In genomic region chr6:31598349-31598911, GRCm38 (mm10) we compare ENCODE assay signal across 25 mouse cellular contexts. TPM values are rescaled to one million over a fixed set of nuclear protein-coding genes. Genes with fewer than 3 reads are reported as not detected.
DNase-seq lines count a peak whose midpoint lies in the region; ATAC-seq and TF ChIP-seq lines count a peak whose summit lies in the region.
"Had no signal": no experiment of that assay in that cellular context is flagged by ENCODE, and none has a peak within 500 bp of the region (broad histone marks: within the 10 kb centered on the region; RNA-seq: fewer than 3 reads in every experiment).

No protein-coding gene starts in this region.

- TF ChIP-seq EP300 in liver, embryonic 14.5 days (IDR thresholded peaks at IDR 0.05; ENCODE audit: low read depth), result peak; percentile 37; the same call in 1 of the 2 replicates

- peaks cover 18% of the 10 kb centered on the region for H3K4me1 ChIP-seq in kidney, postnatal 0 days (replicated peaks; ENCODE audit: insufficient read depth, low read length)
- no peaks in the 10 kb centered on the region for H3K4me1 ChIP-seq in thymus, adult 2 months (replicated peaks; ENCODE audit: control insufficient read depth, insufficient read depth, low read length)
- H3K4me1 ChIP-seq in liver, embryonic 14.5 days (replicated peaks; ENCODE audit: control insufficient read depth in 2 of 2, insufficient read depth in 2 of 2, low read length in 1 of 2), result peaks cover 31 to 36% of the 10 kb centered on the region in 2 experiments

- peak; percentile 42 for DNase-seq in kidney, postnatal 0 days (ENCODE audit: low spot score)
- no peak for DNase-seq in kidney, postnatal 25 days
- peak; percentile 29 for DNase-seq in thymus, postnatal 0 days (ENCODE audit: low spot score)
- DNase-seq in thymus, adult 2 months, result no peak
- no peak for DNase-seq in liver, embryonic 14.5 days (ENCODE audit: low read depth in 3 of 3, low spot score in 3 of 3)
- DNase-seq in layer of hippocampus, postnatal 36 days, result no peak
- no peak for DNase-seq in embryo, embryonic 9.5 days (ENCODE audit: extremely low spot score)
- DNase-seq: adrenal gland, postnatal 10 days; cerebellum, adult 9-11 months; gastrocnemius, postnatal 14 days; heart, adult 18-20 months; heart, postnatal 4 days; kidney, postnatal 10 days; left cerebral cortex, postnatal 4 days; lung, postnatal 36 days; right cerebral cortex, postnatal 14 days; thymus, adult 18-20 months had no signal

- no peaks in the 10 kb centered on the region for H3K36me3 ChIP-seq in kidney, postnatal 0 days (ENCODE audit: insufficient read depth, low read length)
- H3K36me3 ChIP-seq in thymus, adult 2 months (ENCODE audit: control insufficient read depth, insufficient read depth, low read length), result no peaks in the 10 kb centered on the region
- no peaks in the 10 kb centered on the region for H3K36me3 ChIP-seq in liver, embryonic 14.5 days (replicated peaks; ENCODE audit: control insufficient read depth, insufficient read depth, low read depth)
- H3K36me3 ChIP-seq: heart, embryonic 15.5 days; stomach, embryonic 15.5 days had no signal

- no peak overlapping the region for H3K9ac ChIP-seq in kidney, postnatal 0 days (ENCODE audit: low read depth, low read length)
- H3K9ac ChIP-seq in liver, embryonic 14.5 days (replicated peaks), result no peak overlapping the region
- H3K9ac ChIP-seq: heart, embryonic 15.5 days; stomach, embryonic 15.5 days had no signal

- no peak for TF ChIP-seq CTCF in kidney, postnatal 0 days (IDR thresholded peaks at IDR 0.05; ENCODE audit: low read depth)
- TF ChIP-seq CTCF in thymus, adult 2 months (IDR thresholded peaks at IDR 0.05; ENCODE audit: borderline replicate concordance, control insufficient read depth, extremely low read depth, insufficient read depth, low read length, poor library complexity), result no peak
- TF ChIP-seq CTCF in liver, embryonic 14.5 days (IDR thresholded peaks at IDR 0.05; ENCODE audit: low read depth), result no peak

- TF ChIP-seq POLR2A in thymus, adult 2 months (IDR thresholded peaks at IDR 0.05; ENCODE audit: control insufficient read depth, extremely low read depth, insufficient read depth, low read length, poor library complexity), result no peak

- H3K27ac ChIP-seq in kidney, postnatal 0 days, result 0 out of 2 replicates have a peak overlapping the region, but pooled peaks have one; percentile 13
- no peak overlapping the region for H3K27ac ChIP-seq in thymus, adult 2 months (ENCODE audit: control insufficient read depth, insufficient read depth, low read length)
- H3K27ac ChIP-seq in liver, embryonic 14.5 days, result no peak overlapping the region
- H3K27ac ChIP-seq: heart, embryonic 15.5 days; left cerebral cortex, adult 2 months; stomach, embryonic 15.5 days had no signal

- ATAC-seq in kidney, postnatal 0 days (replicated peaks; ENCODE audit: low FRiP score, low read depth), result no peak
- ATAC-seq in liver, embryonic 14.5 days (ENCODE audit: insufficient read depth), result peak; percentile 40; the same call in 1 of the 2 replicates
- ATAC-seq: activated CD4-positive, CD25-positive, alpha-beta regulatory T cell, adult 4 months; hindbrain, postnatal 0 days; intestine, postnatal 0 days; midbrain, embryonic 16.5 days had no signal

- H3K9me3 ChIP-seq in kidney, postnatal 0 days (replicated peaks; ENCODE audit: low read length), result no peaks in the 10 kb centered on the region
- H3K9me3 ChIP-seq in liver, embryonic 14.5 days (ENCODE audit: control insufficient read depth, low read length), result no peaks in the 10 kb centered on the region
- H3K9me3 ChIP-seq: heart, embryonic 15.5 days; stomach, embryonic 15.5 days had no signal

- WGBS in kidney, postnatal 0 days, result 73% methylated on average over 6 of the region's 6 CpGs
- 68% methylated on average over 6 of the region's 6 CpGs for WGBS in thymus, adult 2 months
- 7% methylated on average over 6 of the region's 6 CpGs for WGBS in liver, embryonic 14.5 days (ENCODE audit: insufficient replicate concordance)

- no peaks in the 10 kb centered on the region for H3K27me3 ChIP-seq in kidney, postnatal 0 days (ENCODE audit: insufficient read depth, low read length)
- no peaks in the 10 kb centered on the region for H3K27me3 ChIP-seq in thymus, adult 2 months (ENCODE audit: control insufficient read depth, insufficient read depth, low read length)
- no peaks in the 10 kb centered on the region for H3K27me3 ChIP-seq in liver, embryonic 14.5 days (ENCODE audit: control insufficient read depth, insufficient read depth, low read length)
- H3K27me3 ChIP-seq: heart, embryonic 15.5 days; stomach, embryonic 15.5 days had no signal

- H3K4me3 ChIP-seq in kidney, postnatal 0 days (replicated peaks; ENCODE audit: low read depth, low read length), result no peak overlapping the region
- no peak overlapping the region for H3K4me3 ChIP-seq in thymus, adult 2 months (ENCODE audit: control insufficient read depth, insufficient read depth, low read length)
- H3K4me3 ChIP-seq in liver, embryonic 14.5 days (ENCODE audit: insufficient read depth in 1 of 2, low read depth in 2 of 2, low read length in 2 of 2), result no peak overlapping the region
- H3K4me3 ChIP-seq: heart, embryonic 15.5 days; layer of hippocampus, adult 2 months; left cerebral cortex, adult 2 months; stomach, embryonic 15.5 days had no signal

- H3K4me2 ChIP-seq in kidney, postnatal 0 days (ENCODE audit: low read length), result no peak overlapping the region
- H3K4me2 ChIP-seq in liver, embryonic 14.5 days (ENCODE audit: low read depth), result no peak overlapping the region
- H3K4me2 ChIP-seq: heart, embryonic 15.5 days; stomach, embryonic 15.5 days had no signal

RNA-seq across cellular contexts. Expression of gene Podxl, which starts 34.6 kb away (rescaled TPM):
- 83.3 and 85.5 TPM in 2 replicates for polyA plus RNA-seq in kidney, postnatal 0 days (2015; fragmentation: Nextera tagmentation; extraction: Ambion mirVana)
- 1.5 and 1.6 TPM in 2 replicates for polyA plus RNA-seq in thymus, postnatal 0 days (2015; fragmentation: Nextera tagmentation; extraction: Ambion mirVana)
- polyA plus RNA-seq in thymus, adult 2 months (2012; rRNA removed), result 6.3 and 6.6 TPM in 2 replicates
- 8.1 and 8.2 TPM in 2 replicates for polyA plus RNA-seq in liver, embryonic 14.5 days (2012; rRNA removed)
- 5.0 and 6.0 TPM in 2 replicates for polyA plus RNA-seq in liver, embryonic 14.5 days (2014; fragmentation: Nextera tagmentation; extraction: Ambion mirVana)
- total RNA-seq in layer of hippocampus, postnatal 36 days (2021), result 10 to 100 TPM; 13.2 to 14.7 TPM
- polyA plus RNA-seq: activated CD4-positive, CD25-positive, alpha-beta regulatory T cell, adult 4 months had no signal

Comparison
In these comparisons a context has a peak if more than half of its experiments do, and no peak if none do; other contexts are left out.
1. DNase-seq: peak in kidney, postnatal 0 days (single experiment) and thymus, postnatal 0 days (single experiment); none in kidney, postnatal 25 days (0 of 2), thymus, adult 2 months (single experiment), liver, embryonic 14.5 days (0 of 3), layer of hippocampus, postnatal 36 days (0 of 2) and embryo, embryonic 9.5 days (single experiment).